Mouse (Mus musculus): ENCODE measurements around the gene Fbxl14. TPM values are rescaled to one million over a fixed set of nuclear protein-coding genes. Genes with fewer than 3 reads are reported as not detected.
"Not testable (repeated sequence)": the region's sequence is repeated elsewhere in the genome, so short reads cannot be mapped to it uniquely, and the experiment has no call there.

Fbxl14 gene
- 19.3 and 21.5 TPM in 2 replicates for polyA plus RNA-seq (2011; ENCODE audit: insufficient read length, low read depth, missing spikeins)

DNA sequence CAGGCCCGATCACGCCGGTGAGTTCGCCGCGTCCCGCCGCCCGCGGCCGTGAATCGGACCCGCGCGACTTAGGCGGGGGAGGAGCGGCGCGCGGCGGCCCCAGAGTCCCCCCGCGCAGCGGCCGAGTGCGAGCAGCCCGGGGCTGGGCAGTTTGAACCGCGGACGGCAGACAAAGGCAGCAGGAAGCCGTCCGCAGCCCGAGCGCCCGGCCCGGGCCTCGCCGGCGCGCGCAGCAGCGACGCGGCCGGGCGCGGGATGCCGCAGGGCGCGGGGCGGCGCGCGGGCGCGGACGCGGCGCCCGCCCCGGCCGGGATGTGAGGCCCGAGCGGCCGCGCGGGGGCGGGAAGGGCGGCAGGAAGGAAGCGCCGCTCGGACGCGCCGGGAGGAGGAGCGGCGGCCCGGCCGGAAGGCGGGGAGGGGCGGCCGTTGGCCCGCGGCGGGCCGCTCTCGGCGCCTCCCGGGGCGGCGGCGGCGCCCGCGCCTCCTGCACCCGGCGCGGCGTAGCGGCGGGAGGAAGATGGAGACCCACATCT is at the start of gene Fbxl14:
Fbxl14 (plus strand) TSS at position 326 of the 533 bp plus-strand sequence.
- Histone ChIP-seq H3K27ac (ENCODE audit: insufficient read depth, low read length) (peak within 1 kb of the TSS; percentile 96), H3K4me1 (ENCODE audit: control insufficient read depth, insufficient read depth, low read length) (peaks cover 11% of the 10 kb centered on the region), H3K4me3 (ENCODE audit: insufficient read depth, low read length) (peak within 1 kb of the TSS; percentile 68)
- peak; percentile 1; the same call in 1 of the 2 replicates for TF ChIP-seq POLR2A (IDR thresholded peaks at IDR 0.05; ENCODE audit: low read depth, low read length)
- no peak for TF ChIP-seq CTCF (IDR thresholded peaks at IDR 0.05; ENCODE audit: borderline replicate concordance, insufficient read depth, low read length)

DNA sequence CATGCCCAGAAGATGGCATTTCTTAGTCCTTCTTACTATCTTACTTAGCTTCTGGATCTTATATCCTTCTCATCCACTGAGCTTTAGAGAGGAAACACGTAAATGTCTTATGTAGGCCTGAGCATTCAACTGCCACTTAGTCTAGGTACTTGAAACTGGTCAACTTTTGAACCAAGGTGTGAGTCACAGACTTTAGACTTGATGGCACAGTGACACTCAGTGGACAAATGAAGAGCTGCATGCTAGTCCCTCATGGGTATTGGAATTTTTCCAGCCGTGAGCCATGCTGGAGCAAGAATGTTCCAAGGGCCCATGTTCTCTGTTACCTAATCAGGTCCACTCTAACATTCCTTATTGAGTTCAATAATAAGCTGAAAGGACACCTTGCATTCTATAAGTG is 49.0 kb upstream of the Fbxl14 start:
- H3K4me3 ChIP-seq (ENCODE audit: insufficient read depth, low read length), result no peak overlapping the region
- peaks cover 3% of the 10 kb centered on the region; the same call in 1 of the 2 replicates for H3K4me1 ChIP-seq (ENCODE audit: control insufficient read depth, insufficient read depth, low read length)
- H3K27ac ChIP-seq (ENCODE audit: insufficient read depth, low read length), result no peak overlapping the region
- TF ChIP-seq CTCF (IDR thresholded peaks at IDR 0.05; ENCODE audit: borderline replicate concordance, insufficient read depth, low read length), result no peak
- TF ChIP-seq POLR2A (IDR thresholded peaks at IDR 0.05; ENCODE audit: low read depth, low read length), result no peak

GRCm38 (mm10) chr6:119431751-119432324 is 47.6 kb upstream of the Fbxl14 start:
- peak overlapping the region; percentile 62 for H3K27ac ChIP-seq (ENCODE audit: insufficient read depth, low read length)
- no peak overlapping the region for H3K4me3 ChIP-seq (ENCODE audit: insufficient read depth, low read length)
- H3K4me1 ChIP-seq (ENCODE audit: control insufficient read depth, insufficient read depth, low read length), result peaks cover 3% of the 10 kb centered on the region; the same call in 1 of the 2 replicates
- no peak for TF ChIP-seq CTCF (IDR thresholded peaks at IDR 0.05; ENCODE audit: borderline replicate concordance, insufficient read depth, low read length)
- no peak for TF ChIP-seq POLR2A (IDR thresholded peaks at IDR 0.05; ENCODE audit: low read depth, low read length)

DNA sequence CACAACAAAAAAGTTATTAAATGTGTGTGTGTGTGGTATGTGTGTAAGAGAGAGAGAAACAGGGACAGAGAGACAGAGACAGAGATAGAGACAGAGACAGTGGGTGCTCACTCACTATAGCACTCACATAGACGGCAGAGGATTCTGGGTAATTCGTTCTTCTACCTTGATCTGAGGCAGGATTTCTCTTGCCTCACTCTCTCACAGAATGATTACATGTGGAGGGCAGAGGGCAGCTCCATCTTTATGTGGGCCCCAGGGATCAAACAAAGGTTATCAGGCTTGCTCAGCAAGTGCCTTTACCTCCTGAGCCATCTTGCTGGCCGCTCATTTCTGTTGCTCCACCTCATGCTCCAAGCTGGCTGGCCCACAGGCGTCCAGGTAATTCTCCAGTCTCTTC is 45.1 kb upstream of the Fbxl14 start:
- Histone ChIP-seq H3K4me3 (ENCODE audit: insufficient read depth, low read length) (no peak overlapping the region), H3K27ac (ENCODE audit: insufficient read depth, low read length) (no peak overlapping the region), H3K4me1 (ENCODE audit: control insufficient read depth, insufficient read depth, low read length) (peaks cover 3% of the 10 kb centered on the region; the same call in 1 of the 2 replicates)
- no peak for TF ChIP-seq POLR2A (IDR thresholded peaks at IDR 0.05; ENCODE audit: low read depth, low read length)
- TF ChIP-seq CTCF (IDR thresholded peaks at IDR 0.05; ENCODE audit: borderline replicate concordance, insufficient read depth, low read length), result no peak

GRCm38 (mm10) chr6:119437894-119438761 is 41.3 kb upstream of the Fbxl14 start:
- no peak overlapping the region for H3K4me3 ChIP-seq (ENCODE audit: insufficient read depth, low read length)
- H3K27ac ChIP-seq (ENCODE audit: insufficient read depth, low read length), result no peak overlapping the region
- TF ChIP-seq CTCF (IDR thresholded peaks at IDR 0.05; ENCODE audit: borderline replicate concordance, insufficient read depth, low read length), result peak; percentile 20; the same call in 1 of the 2 replicates
- no peak for TF ChIP-seq POLR2A (IDR thresholded peaks at IDR 0.05; ENCODE audit: low read depth, low read length)
- H3K4me1 ChIP-seq (ENCODE audit: control insufficient read depth, insufficient read depth, low read length), result no peaks in the 10 kb centered on the region

DNA sequence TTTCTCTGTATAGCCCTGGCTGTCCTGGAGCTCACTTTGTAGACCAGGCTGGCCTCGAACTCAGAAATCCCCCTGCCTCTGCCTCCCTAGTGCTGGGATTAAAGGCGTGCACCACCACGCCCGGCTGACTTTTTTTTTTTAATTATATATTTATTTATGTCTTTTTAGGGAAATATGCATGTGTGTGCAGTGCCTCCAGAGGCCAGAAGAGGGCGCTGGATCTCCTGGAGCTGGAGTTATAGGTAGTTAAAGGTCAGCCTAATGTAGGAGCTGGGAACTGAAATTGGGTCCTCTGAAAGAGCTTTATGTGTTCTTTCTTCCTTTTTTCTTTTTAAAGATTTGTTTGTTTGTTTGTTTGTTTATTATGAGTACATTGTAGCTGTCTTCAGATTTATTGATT is 36.7 kb upstream of the Fbxl14 start:
- not testable (repeated sequence) for H3K27ac ChIP-seq (ENCODE audit: insufficient read depth, low read length); H3K4me3 ChIP-seq (ENCODE audit: insufficient read depth, low read length); H3K4me1 ChIP-seq (ENCODE audit: control insufficient read depth, insufficient read depth, low read length)

DNA sequence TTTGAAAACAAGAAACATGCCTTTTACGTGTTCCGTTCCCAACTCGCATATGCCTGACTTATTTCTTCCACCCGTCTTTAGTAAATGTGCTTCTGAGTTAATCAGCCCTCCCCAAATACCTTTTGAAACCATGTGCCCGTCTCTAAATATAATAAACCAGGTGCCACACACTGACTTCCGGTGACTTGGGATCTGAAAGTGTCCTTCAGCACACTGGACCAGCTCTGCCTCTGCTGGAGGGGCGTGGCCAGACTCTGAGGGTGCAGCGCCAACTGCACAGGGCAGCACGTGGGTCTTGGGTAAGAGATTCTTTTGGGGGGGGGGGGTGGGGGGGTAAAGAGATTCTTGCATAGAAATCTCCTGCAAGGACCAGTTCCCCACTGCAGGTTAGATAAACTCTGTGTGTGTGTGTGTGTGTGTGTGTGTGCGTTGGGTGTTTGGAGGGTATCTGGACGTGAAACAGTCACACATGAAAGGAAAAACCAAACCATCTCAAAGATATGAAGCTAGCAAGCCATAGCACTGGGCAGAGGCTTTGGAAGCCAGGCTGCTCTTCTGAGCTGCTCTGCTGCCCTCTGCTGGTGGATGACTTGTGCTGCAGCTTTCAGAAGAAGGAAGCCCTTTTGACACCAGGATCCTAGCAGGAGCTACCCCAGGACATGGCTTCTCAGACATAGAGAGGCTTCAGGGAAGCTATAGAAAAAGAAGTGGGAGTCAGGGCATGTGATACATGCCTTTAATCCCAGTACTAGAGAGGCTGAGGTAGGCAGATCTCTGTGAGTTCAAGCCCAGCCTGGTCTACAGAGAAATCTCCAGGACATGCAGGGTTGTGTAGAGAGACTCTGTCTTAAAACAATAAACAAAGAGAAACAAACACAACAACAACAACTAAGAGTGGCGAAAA is 35.5 kb upstream of the Fbxl14 start:
- TF ChIP-seq POLR2A (IDR thresholded peaks at IDR 0.05; ENCODE audit: low read depth, low read length) (no peak), CTCF (IDR thresholded peaks at IDR 0.05; ENCODE audit: borderline replicate concordance, insufficient read depth, low read length) (peak; percentile 88)
- no peak overlapping the region for H3K4me3 ChIP-seq (ENCODE audit: insufficient read depth, low read length)
- H3K27ac ChIP-seq (ENCODE audit: insufficient read depth, low read length), result no peak overlapping the region
- H3K4me1 ChIP-seq (ENCODE audit: control insufficient read depth, insufficient read depth, low read length), result peaks cover 12% of the 10 kb centered on the region; the same call in 1 of the 2 replicates

DNA sequence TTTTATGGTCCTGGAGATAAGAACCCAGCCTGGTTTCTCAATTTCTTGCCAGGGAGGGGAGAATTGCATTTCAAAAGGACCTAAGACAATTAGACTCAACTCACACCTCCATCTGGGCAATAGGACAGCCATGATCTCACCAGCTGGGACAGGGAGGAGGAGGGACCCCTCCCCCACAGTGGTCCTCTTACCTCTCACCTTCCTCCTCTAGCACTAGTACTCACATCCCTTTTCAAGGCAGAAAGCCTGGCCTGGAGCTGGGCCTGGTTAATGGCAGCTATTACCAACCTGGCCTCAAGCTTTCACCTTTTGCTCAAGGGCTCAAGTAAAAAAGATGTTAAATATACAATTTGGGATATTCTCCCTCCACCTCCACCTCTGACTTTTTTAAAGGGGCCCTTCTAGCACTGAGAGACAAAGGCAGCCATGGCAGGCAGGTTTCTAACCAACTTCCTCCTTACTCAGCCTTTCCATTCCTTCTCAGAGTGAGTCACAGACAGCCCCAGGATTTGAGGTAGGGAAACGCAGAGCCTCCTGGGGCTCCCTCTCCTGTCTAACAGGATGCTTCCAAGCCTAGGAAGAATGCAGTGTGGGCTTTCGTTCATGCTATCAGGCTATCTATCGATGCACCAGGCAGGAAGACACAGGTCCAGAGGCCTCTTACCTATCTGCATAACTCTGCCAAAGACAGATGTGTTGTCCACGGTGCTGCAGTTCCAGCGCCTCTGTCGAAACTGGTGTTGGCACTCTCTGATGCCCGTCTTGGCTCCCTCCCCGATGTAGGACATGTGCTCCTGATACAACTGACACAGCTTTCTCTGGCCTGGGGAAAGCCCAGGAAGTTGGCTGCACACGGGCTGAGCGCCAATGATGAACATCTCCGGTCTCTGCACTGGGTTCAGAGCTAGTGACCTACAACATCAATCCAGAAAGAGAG is 33.5 kb upstream of the Fbxl14 start:
- peak overlapping the region; percentile 12; the same call in 1 of the 2 replicates for H3K27ac ChIP-seq (ENCODE audit: insufficient read depth, low read length)
- TF ChIP-seq CTCF (IDR thresholded peaks at IDR 0.05; ENCODE audit: borderline replicate concordance, insufficient read depth, low read length) (no peak), POLR2A (IDR thresholded peaks at IDR 0.05; ENCODE audit: low read depth, low read length) (no peak)
- H3K4me3 ChIP-seq (ENCODE audit: insufficient read depth, low read length), result no peak overlapping the region
- H3K4me1 ChIP-seq (ENCODE audit: control insufficient read depth, insufficient read depth, low read length), result peaks cover 12% of the 10 kb centered on the region; the same call in 1 of the 2 replicates
